Mouse (Mus musculus): ENCODE measurements around the gene Eci1. TPM values are rescaled to one million over a fixed set of nuclear protein-coding genes. Genes with fewer than 3 reads are reported as not detected.
A peak's percentile ranks its signal among the peaks of the same experiment; 100 is the strongest.

Gene Eci1
- polyA plus RNA-seq, 1 experiment = 52.6 TPM

DNA sequence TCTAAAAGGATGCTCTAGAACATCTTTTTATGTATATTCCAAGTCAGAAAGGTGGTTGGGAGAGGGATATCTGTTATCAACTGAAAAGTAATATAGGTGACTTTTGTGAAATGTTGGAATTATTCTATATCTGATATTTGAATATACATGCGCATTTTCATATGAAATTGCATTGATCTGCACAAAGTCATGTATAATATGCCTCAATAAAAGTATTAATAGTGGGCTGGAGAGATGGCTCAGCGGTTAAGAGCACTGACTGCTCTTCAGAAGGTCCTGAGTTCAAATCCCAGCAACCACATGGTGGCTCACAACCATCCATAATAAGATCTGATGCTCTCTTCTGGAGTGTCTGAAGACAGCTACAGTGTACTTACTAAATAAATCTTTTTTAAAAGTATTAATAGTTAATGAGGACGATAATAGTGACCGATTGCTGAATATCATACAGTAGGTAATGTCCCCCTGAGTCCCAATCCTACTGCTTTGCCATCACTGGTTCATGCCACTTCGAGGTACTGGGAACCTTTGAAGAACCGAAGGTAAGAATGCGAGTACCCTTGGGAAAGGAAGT, 43.0 kb downstream of the Eci1 start:
- no peaks in the 10 kb centered on the region for H3K36me3 ChIP-seq (ENCODE audit: control insufficient read depth, insufficient read depth)
- peak overlapping the region; percentile 71 for H3K4me2 ChIP-seq (ENCODE audit: low read depth)

DNA sequence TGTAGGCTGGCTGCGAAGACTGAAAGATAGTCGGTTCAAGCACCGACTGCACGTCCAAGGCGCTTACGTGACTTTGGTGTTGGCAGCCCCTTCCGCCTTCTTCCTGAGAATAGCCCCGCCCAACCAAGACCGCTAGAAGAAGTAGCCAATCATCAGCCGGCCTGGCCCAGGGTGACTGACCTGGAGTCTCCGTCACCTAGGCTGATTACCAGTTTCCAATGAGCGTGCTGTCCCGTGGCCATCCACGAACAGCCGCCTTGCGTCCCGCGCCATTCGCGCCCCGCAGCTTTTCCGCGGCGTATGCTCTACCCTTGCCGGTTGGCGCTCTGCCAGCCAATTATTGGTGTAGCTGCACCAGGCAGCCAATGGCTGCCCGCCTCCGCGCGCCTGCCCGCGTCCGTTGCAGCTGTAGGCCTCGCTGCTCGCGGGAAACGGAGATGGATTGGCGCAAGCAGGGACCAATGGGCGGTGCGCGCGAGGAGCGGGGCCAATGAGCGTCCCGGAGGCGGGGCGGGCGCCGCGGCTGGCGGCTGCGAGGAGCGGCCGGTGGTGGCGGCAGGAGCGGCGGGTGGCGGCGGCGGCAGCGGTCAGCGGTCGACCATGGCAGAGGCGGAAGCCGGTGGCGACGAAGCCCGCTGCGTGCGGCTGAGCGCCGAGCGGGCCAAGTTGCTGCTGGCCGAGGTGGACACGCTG, 43.6 kb downstream of the Eci1 start, which contains the start of the genes E4f1 and Pgp:
Gene E4f1 (minus strand): TSS at position 404 of the 693 bp plus-strand sequence.
Gene Pgp (plus strand): TSS at position 483 of the 693 bp plus-strand sequence.
- Histone ChIP-seq H3K36me3 (ENCODE audit: control insufficient read depth, insufficient read depth) (no peaks in the 10 kb centered on the region), H3K27me3 (ENCODE audit: control insufficient read depth, insufficient read depth, insufficient read length) (no peaks in the 10 kb centered on the region), H3K79me2 (ENCODE audit: control insufficient read depth, insufficient read depth) (peaks cover 22% of the 10 kb centered on the region), H3ac (ENCODE audit: control insufficient read depth, insufficient read length) (peak within 1 kb of the TSS; percentile 72), H3K4me3 (peak within 1 kb of the TSS; percentile 72), H3K4me2 (ENCODE audit: low read depth) (peak within 1 kb of the TSS; percentile 96)
- TF ChIP-seq MYOD1 (IDR thresholded peaks at IDR 0.05; ENCODE audit: control insufficient read depth in 1 of 3, insufficient read length in 2 of 3, low read depth in 2 of 3) (peak in 1 of 3 experiments; percentile 70), MYOG (IDR thresholded peaks at IDR 0.05; ENCODE audit: control insufficient read depth in 1 of 3, insufficient read depth in 1 of 3, insufficient read length in 2 of 3, low read depth in 2 of 3) (peak in 1 of 3 experiments; percentile 70), E2F4 (IDR thresholded peaks at IDR 0.05; ENCODE audit: insufficient read depth) (peak; percentile 49), POLR2A (IDR thresholded peaks at IDR 0.05; ENCODE audit: insufficient read length, low read depth) (peak; percentile 79), SRF (IDR thresholded peaks at IDR 0.05; ENCODE audit: control insufficient read depth, insufficient read length, low read depth) (peak; percentile 7), USF1 (IDR thresholded peaks at IDR 0.05; ENCODE audit: low read depth) (no peak), MAX (IDR thresholded peaks at IDR 0.05; ENCODE audit: low read depth) (no peak), POLR2AphosphoS2 (IDR thresholded peaks at IDR 0.05; ENCODE audit: insufficient read length, low read depth) (peak; percentile 69)

More for the DNA sequence above, 43.0 kb downstream of the Eci1 start:
- Histone ChIP-seq H3K4me3 (peak overlapping the region; percentile 72), H3K27me3 (ENCODE audit: control insufficient read depth, insufficient read depth, insufficient read length) (no peaks in the 10 kb centered on the region), H3ac (ENCODE audit: control insufficient read depth, insufficient read length) (peak overlapping the region; percentile 72), H3K79me2 (ENCODE audit: control insufficient read depth, insufficient read depth) (peaks cover 22% of the 10 kb centered on the region)
- no peak for TF ChIP-seq MYOG (IDR thresholded peaks at IDR 0.05; ENCODE audit: control insufficient read depth in 1 of 3, insufficient read depth in 1 of 3, insufficient read length in 2 of 3, low read depth in 2 of 3)
- no peak for TF ChIP-seq POLR2AphosphoS2 (IDR thresholded peaks at IDR 0.05; ENCODE audit: insufficient read length, low read depth)
- TF ChIP-seq MYOD1 (IDR thresholded peaks at IDR 0.05; ENCODE audit: control insufficient read depth in 1 of 3, insufficient read length in 2 of 3, low read depth in 2 of 3) = no peak
- no peak for TF ChIP-seq USF1 (IDR thresholded peaks at IDR 0.05; ENCODE audit: low read depth)

DNA sequence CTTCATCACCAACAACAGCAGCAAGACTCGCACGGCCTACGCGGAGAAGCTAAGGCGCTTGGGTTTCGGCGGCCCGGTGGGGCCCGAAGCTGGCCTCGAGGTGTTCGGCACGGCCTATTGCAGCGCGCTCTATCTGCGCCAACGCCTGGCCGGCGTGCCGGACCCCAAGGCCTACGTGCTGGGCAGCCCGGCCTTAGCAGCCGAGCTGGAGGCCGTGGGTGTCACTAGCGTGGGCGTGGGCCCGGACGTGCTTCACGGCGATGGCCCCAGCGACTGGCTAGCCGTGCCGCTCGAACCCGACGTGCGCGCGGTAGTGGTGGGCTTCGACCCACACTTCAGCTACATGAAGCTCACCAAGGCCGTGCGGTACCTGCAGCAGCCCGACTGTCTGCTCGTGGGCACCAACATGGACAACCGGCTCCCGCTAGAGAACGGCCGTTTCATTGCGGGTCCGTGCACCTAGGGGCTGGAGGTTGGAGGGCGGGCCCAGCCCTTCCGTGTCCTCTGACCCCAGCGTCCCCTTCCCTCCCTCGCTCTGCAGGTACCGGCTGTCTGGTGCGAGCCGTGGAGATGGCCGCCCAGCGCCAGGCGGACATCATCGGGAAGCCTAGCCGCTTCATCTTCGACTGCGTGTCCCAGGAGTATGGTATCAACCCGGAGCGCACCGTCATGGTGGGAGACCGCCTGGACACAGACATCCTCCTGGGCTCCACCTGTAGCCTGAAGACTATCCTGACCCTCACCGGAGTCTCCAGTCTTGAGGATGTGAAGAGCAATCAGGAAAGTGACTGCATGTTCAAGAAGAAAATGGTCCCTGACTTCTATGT, 44.5 kb downstream of the Eci1 start:
- TF ChIP-seq MYOG (IDR thresholded peaks at IDR 0.05; ENCODE audit: control insufficient read depth in 1 of 3, insufficient read depth in 1 of 3, insufficient read length in 2 of 3, low read depth in 2 of 3) (peak in 1 of 3 experiments; percentile 11), REST (IDR thresholded peaks at IDR 0.05; ENCODE audit: insufficient read depth, insufficient read length) (no peak), TCF12 (IDR thresholded peaks at IDR 0.05; ENCODE audit: insufficient read depth, poor library complexity, severe bottlenecking) (no peak), POLR2AphosphoS2 (IDR thresholded peaks at IDR 0.05; ENCODE audit: insufficient read length, low read depth) (no peak)
- H3K4me2 ChIP-seq (ENCODE audit: low read depth) = peak overlapping the region; percentile 96
- H3ac ChIP-seq (ENCODE audit: control insufficient read depth, insufficient read length) = peak overlapping the region; percentile 72
- peaks cover 22% of the 10 kb centered on the region for H3K79me2 ChIP-seq (ENCODE audit: control insufficient read depth, insufficient read depth)
- peak overlapping the region; percentile 72 for H3K4me3 ChIP-seq
- H3K27me3 ChIP-seq (ENCODE audit: control insufficient read depth, insufficient read depth, insufficient read length) = no peaks in the 10 kb centered on the region
- peaks cover 9% of the 10 kb centered on the region for H3K36me3 ChIP-seq (ENCODE audit: control insufficient read depth, insufficient read depth)

DNA sequence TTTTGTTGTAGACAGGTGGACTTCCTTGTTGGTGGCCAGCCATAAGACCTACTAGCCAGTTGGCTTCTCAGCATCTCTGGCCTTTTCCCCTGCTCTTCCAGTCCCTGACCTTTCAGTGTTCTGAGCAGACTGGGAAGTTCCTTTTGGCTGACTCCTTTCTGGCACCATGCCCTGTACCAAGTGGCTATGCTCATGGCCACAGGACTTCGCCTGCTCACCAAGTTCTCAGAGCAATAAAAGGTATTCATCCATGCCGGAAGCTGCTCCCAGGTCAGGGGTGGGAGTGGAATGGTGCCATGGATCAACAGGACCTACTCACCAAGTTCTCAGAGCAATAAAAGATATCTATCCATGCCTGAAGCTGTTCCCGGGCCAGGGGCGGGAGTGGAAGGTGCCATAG, 46.1 kb downstream of the Eci1 start:
- Histone ChIP-seq H3K27me3 (ENCODE audit: control insufficient read depth, insufficient read depth, insufficient read length) (no peaks in the 10 kb centered on the region), H3K36me3 (ENCODE audit: control insufficient read depth, insufficient read depth) (peaks cover 18% of the 10 kb centered on the region), H3K4me3 (peak overlapping the region; percentile 72), H3K79me2 (ENCODE audit: control insufficient read depth, insufficient read depth) (peaks cover 22% of the 10 kb centered on the region), H3ac (ENCODE audit: control insufficient read depth, insufficient read length) (no peak overlapping the region), H3K4me2 (ENCODE audit: low read depth) (peak overlapping the region; percentile 96)
- TF ChIP-seq SRF (IDR thresholded peaks at IDR 0.05; ENCODE audit: control insufficient read depth, insufficient read length, low read depth) (no peak), MYOG (IDR thresholded peaks at IDR 0.05; ENCODE audit: control insufficient read depth in 1 of 3, insufficient read depth in 1 of 3, insufficient read length in 2 of 3, low read depth in 2 of 3) (no peak)

DNA sequence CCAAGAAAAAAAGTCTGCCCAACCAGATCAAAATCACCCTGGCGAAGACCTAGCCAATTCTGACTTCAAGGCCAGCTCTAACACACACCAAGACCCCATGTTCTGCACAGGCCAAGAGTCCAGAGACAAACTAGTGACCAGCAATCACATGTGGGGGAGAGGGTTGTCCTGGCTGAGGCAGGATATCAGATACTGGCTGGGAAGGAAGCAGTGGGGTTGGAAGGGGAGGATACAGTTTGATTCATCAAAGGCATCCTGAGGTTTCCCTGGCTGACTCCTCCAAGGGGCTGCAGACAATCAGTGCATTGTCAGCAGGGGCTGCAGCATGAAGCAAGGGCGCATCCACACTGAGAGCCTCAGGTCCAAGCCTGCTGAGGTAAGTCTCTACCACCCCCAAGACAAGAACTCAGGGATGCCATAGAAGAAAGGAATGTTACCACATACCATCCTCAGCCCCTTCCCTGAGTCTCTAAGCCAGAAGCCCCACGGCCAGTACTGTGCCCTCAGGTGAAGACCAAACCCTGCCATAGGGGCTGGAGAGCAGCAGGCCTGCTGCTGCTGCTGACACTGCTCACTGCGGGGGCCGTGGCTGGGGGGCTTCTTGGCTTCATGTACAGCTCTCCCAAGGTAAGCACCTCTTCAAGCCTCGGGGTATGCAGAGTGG, 47.3 kb downstream of the Eci1 start, which contains the start of gene Bricd5:
Gene Bricd5 (plus strand): TSS at position 273 of the 664 bp plus-strand sequence.
- Histone ChIP-seq H3K36me3 (ENCODE audit: control insufficient read depth, insufficient read depth) (peaks cover 18% of the 10 kb centered on the region), H3K4me3 (peak within 1 kb of the TSS; percentile 72), H3K4me2 (ENCODE audit: low read depth) (peak within 1 kb of the TSS; percentile 96), H3K79me2 (ENCODE audit: control insufficient read depth, insufficient read depth) (peaks cover 29% of the 10 kb centered on the region), H3K27me3 (ENCODE audit: control insufficient read depth, insufficient read depth, insufficient read length) (no peaks in the 10 kb centered on the region), H3ac (ENCODE audit: control insufficient read depth, insufficient read length) (no peak within 1 kb of the TSS)
- TF ChIP-seq MYOD1 (IDR thresholded peaks at IDR 0.05; ENCODE audit: control insufficient read depth in 1 of 3, insufficient read length in 2 of 3, low read depth in 2 of 3) = no peak
- no peak for TF ChIP-seq TCF3 (IDR thresholded peaks at IDR 0.05; ENCODE audit: insufficient read length, low read depth)
- peak; percentile 61 for TF ChIP-seq POLR2AphosphoS2 (IDR thresholded peaks at IDR 0.05; ENCODE audit: insufficient read length, low read depth)
- TF ChIP-seq POLR2A (IDR thresholded peaks at IDR 0.05; ENCODE audit: insufficient read length, low read depth) = no peak
